24 mouse cellular contexts compared by ENCODE assay signal in genomic region chr14:10874595-10875372, GRCm38 (mm10).
DNase-seq lines count a peak whose midpoint lies in the region; ATAC-seq and TF ChIP-seq lines count a peak whose summit lies in the region.
"Had no signal": no experiment of that assay in that cellular context is flagged by ENCODE, and none has a peak within 500 bp of the region (broad histone marks: within the 10 kb centered on the region; RNA-seq: fewer than 3 reads in every experiment).

No protein-coding gene starts in this region.

- H3K4me3 ChIP-seq in forebrain, embryonic 15.5 days: no peak overlapping the region
- no peak overlapping the region for H3K4me3 ChIP-seq in forebrain, embryonic 16.5 days (replicated peaks; ENCODE audit: low read length)
- H3K4me3 ChIP-seq in embryonic facial prominence, embryonic 10.5 days: no peak overlapping the region
- no peak overlapping the region for H3K4me3 ChIP-seq in neural tube, embryonic 15.5 days (replicated peaks)
- H3K4me3 ChIP-seq: embryonic facial prominence, embryonic 15.5 days; erythroblast, embryonic 14.5 days; forebrain, embryonic 10.5 days; heart, embryonic 13.5 days; hindbrain, embryonic 12.5 days had no signal

- ATAC-seq in forebrain, embryonic 15.5 days (replicated peaks): 0 out of 2 replicates have a peak, but pooled peaks have one; percentile 51
- no peak for ATAC-seq in forebrain, embryonic 16.5 days
- no peak for ATAC-seq in neural tube, embryonic 15.5 days (ENCODE audit: low FRiP score)
- ATAC-seq: CD4-positive, CD25-positive, alpha-beta regulatory T cell, adult 4 months; hindbrain, embryonic 16.5 days had no signal

- peaks cover 7% of the 10 kb centered on the region for H3K4me1 ChIP-seq in forebrain, embryonic 15.5 days
- 0 out of 2 replicates have a peak, but pooled peaks cover 2% of the 10 kb centered on the region for H3K4me1 ChIP-seq in forebrain, embryonic 16.5 days (replicated peaks; ENCODE audit: control insufficient read depth, insufficient read depth, low read length)
- H3K4me1 ChIP-seq in embryonic facial prominence, embryonic 10.5 days: peaks cover 12% of the 10 kb centered on the region
- H3K4me1 ChIP-seq in neural tube, embryonic 15.5 days: peaks cover 11% of the 10 kb centered on the region; the same call in 1 of the 2 replicates
- H3K4me1 ChIP-seq: embryonic facial prominence, embryonic 15.5 days; forebrain, embryonic 10.5 days; heart, embryonic 13.5 days; hindbrain, embryonic 12.5 days had no signal

- no peak overlapping the region for H3K4me2 ChIP-seq in forebrain, embryonic 15.5 days (replicated peaks)
- H3K4me2 ChIP-seq in forebrain, embryonic 16.5 days (ENCODE audit: low read length): no peak overlapping the region
- H3K4me2 ChIP-seq in neural tube, embryonic 15.5 days: no peak overlapping the region
- H3K4me2 ChIP-seq: embryonic facial prominence, embryonic 15.5 days; heart, embryonic 13.5 days; hindbrain, embryonic 12.5 days had no signal

- no peak overlapping the region for H3K27ac ChIP-seq in forebrain, embryonic 15.5 days (replicated peaks)
- H3K27ac ChIP-seq in forebrain, embryonic 16.5 days (ENCODE audit: low read length): no peak overlapping the region
- no peak overlapping the region for H3K27ac ChIP-seq in embryonic facial prominence, embryonic 10.5 days (replicated peaks)
- no peak overlapping the region for H3K27ac ChIP-seq in neural tube, embryonic 15.5 days (replicated peaks)
- H3K27ac ChIP-seq: embryonic facial prominence, embryonic 15.5 days; forebrain, embryonic 10.5 days; heart, embryonic 13.5 days; hindbrain, embryonic 12.5 days had no signal

- H3K9me3 ChIP-seq in forebrain, embryonic 15.5 days: no peaks in the 10 kb centered on the region
- H3K9me3 ChIP-seq in forebrain, embryonic 16.5 days (ENCODE audit: control insufficient read depth, low read length): no peaks in the 10 kb centered on the region
- H3K9me3 ChIP-seq in embryonic facial prominence, embryonic 10.5 days: no peaks in the 10 kb centered on the region
- no peaks in the 10 kb centered on the region for H3K9me3 ChIP-seq in neural tube, embryonic 15.5 days (replicated peaks)
- H3K9me3 ChIP-seq: embryonic facial prominence, embryonic 15.5 days; forebrain, embryonic 10.5 days; heart, embryonic 13.5 days; hindbrain, embryonic 12.5 days had no signal

- no peak for TF ChIP-seq CTCF in brain, embryonic 14.5 days (IDR thresholded peaks at IDR 0.05; ENCODE audit: borderline replicate concordance, extremely low read depth, insufficient read depth, insufficient read length)

- WGBS in forebrain, embryonic 15.5 days: 71% methylated on average over 3 of the region's 3 CpGs
- 66% methylated on average over 3 of the region's 3 CpGs for WGBS in forebrain, embryonic 16.5 days
- WGBS in embryonic facial prominence, embryonic 10.5 days: 70% methylated on average over 3 of the region's 3 CpGs
- 88% methylated on average over 3 of the region's 3 CpGs for WGBS in neural tube, embryonic 15.5 days

- no peaks in the 10 kb centered on the region for H3K36me3 ChIP-seq in forebrain, embryonic 15.5 days
- H3K36me3 ChIP-seq in forebrain, embryonic 16.5 days (ENCODE audit: control insufficient read depth, insufficient read depth): no peaks in the 10 kb centered on the region
- no peaks in the 10 kb centered on the region for H3K36me3 ChIP-seq in embryonic facial prominence, embryonic 10.5 days (replicated peaks)
- H3K36me3 ChIP-seq in neural tube, embryonic 15.5 days: no peaks in the 10 kb centered on the region
- H3K36me3 ChIP-seq: embryonic facial prominence, embryonic 15.5 days; forebrain, embryonic 10.5 days; heart, embryonic 13.5 days; hindbrain, embryonic 12.5 days had no signal

- TF ChIP-seq POLR2A in brain, embryonic 14.5 days (IDR thresholded peaks at IDR 0.05; ENCODE audit: borderline replicate concordance, extremely low read depth, insufficient read depth, insufficient read length, poor library complexity, severe bottlenecking): no peak

- DNase-seq in brain, embryonic 14.5 days (ENCODE audit: low read depth): peak; percentile 23
- DNase-seq in embryonic facial prominence, embryonic 10.5 days (ENCODE audit: low spot score): peak; percentile 28
- peak; percentile 12 for DNase-seq in mesoderm, embryonic 11.5 days (ENCODE audit: low read depth, low spot score)
- no peak for DNase-seq in neural tube, embryonic 10.5 days (ENCODE audit: extremely low spot score, low spot score)
- DNase-seq: adrenal gland, postnatal 14 days; B cell, adult 2 months; cerebellum, adult 18-20 months; cerebellum, adult 9-11 months; cerebellum, postnatal 36 days; gastrocnemius, postnatal 36 days; heart, adult 11 months; heart, postnatal 4 days; kidney, adult 11 months; kidney, adult 9 months had no signal

- H3K9ac ChIP-seq in forebrain, embryonic 15.5 days (replicated peaks): no peak overlapping the region
- no peak overlapping the region for H3K9ac ChIP-seq in forebrain, embryonic 16.5 days (replicated peaks; ENCODE audit: low read depth, low read length)
- H3K9ac ChIP-seq in neural tube, embryonic 15.5 days (replicated peaks): no peak overlapping the region
- H3K9ac ChIP-seq: embryonic facial prominence, embryonic 15.5 days; heart, embryonic 13.5 days; hindbrain, embryonic 12.5 days had no signal

- no peaks in the 10 kb centered on the region for H3K27me3 ChIP-seq in forebrain, embryonic 15.5 days
- no peaks in the 10 kb centered on the region for H3K27me3 ChIP-seq in forebrain, embryonic 16.5 days (replicated peaks; ENCODE audit: control insufficient read depth, insufficient read depth, low read length)
- no peaks in the 10 kb centered on the region for H3K27me3 ChIP-seq in embryonic facial prominence, embryonic 10.5 days (replicated peaks; ENCODE audit: low read depth, poor library complexity, severe bottlenecking)
- H3K27me3 ChIP-seq in neural tube, embryonic 15.5 days (replicated peaks): no peaks in the 10 kb centered on the region
- H3K27me3 ChIP-seq: embryonic facial prominence, embryonic 15.5 days; heart, embryonic 13.5 days; hindbrain, embryonic 12.5 days had no signal
